Mouse (Mus musculus): ENCODE measurements at regions not wholly inside any gene's neighbourhood (a gene's known extent, or its start where the extent isn't known, plus 50 kb on each side); places are given as distances from the start of the nearest gene placed in this dataset.

GRCm38 (mm10) chr1:165084753-165085152, 75.8 kb downstream of the Tbx19 start:
- TF ChIP-seq EP300 (IDR thresholded peaks at IDR 0.05; ENCODE audit: low read depth) (no peak), CTCF (IDR thresholded peaks at IDR 0.05; ENCODE audit: low read depth) (no peak)
